Mouse (Mus musculus): ENCODE measurements around the gene Gm21969.

DNA sequence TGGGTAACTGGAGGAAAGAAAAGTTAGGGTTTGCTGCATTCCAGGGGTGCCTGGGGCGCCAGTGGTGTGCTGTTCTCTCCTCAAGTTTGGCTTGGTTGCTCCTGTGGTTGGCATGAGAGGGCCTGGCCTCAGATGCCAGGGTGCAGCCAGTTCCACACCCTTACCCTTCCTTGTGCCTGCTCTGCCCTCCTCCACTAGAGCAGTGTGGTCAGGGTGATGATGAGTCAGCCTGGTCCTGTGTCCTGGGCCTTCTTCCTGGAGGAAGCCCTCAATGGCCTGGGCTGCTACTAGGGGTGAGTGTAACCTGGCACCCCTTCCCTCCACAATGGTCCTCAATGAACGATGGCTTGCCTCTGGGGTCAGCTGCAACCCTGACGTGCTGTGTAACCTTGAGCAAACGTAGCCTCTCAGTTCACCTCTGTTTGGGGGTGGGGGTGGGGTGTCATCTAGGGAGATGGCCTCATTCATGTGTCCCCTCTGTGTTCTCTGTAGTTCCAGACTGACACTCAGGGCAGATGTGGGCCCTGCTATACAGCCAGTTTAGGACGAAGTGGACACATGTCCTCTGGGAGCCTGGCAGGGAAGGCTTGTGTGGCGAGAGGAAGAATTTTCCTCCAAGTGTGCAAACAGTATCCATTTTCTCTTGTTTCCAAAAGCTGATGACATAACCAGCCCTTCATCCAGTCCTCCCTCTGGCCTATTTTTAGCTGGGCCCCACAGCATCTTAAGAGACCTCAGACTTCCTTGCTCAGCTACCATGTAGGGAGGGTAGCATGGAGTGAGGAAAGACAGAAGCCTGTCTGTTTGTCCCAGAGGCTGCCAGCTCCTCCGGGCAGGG is 1.2 kb upstream of the Gm21969 start:
- TF ChIP-seq POLR2A (IDR thresholded peaks at IDR 0.05; ENCODE audit: borderline replicate concordance, low read depth, low read length) (no peak), CTCF (IDR thresholded peaks at IDR 0.05; ENCODE audit: low read depth, low read length) (no peak)

Measured in bone marrow macrophage, adult 2 months (primary cell).